Mouse (Mus musculus) R1 (cell line): Measurements from ENCODE around the gene E130114P18Rik.

Experiments used
- DNase-seq: peaks from one replicate; pipeline ENCODE4 v3.0.0-alpha.2; 2018; ENCODE audit warnings: low read depth, low spot score

E130114P18Rik gene

GRCm38 (mm10) chr4:97776388-97777080, 1.3 kb downstream of the E130114P18Rik start:
- peak; percentile 40 for DNase-seq

- DNase-seq, result no peak
Measured at GRCm38 (mm10) chr4:97775494-97776265, 2.2 kb downstream of the E130114P18Rik start.

GRCm38 (mm10) chr4:97775059-97775458, 2.8 kb downstream of the E130114P18Rik start:
- DNase-seq, result peak; percentile 48

- DNase-seq, result no peak
Measured at GRCm38 (mm10) chr4:97774446-97774950, 3.4 kb downstream of the E130114P18Rik start.

- DNase-seq, result no peak
Measured at GRCm38 (mm10) chr4:97773791-97774190, 4.1 kb downstream of the E130114P18Rik start.

- peak; percentile 99 for DNase-seq
Measured at GRCm38 (mm10) chr4:97773110-97773593, 4.7 kb downstream of the E130114P18Rik start.

GRCm38 (mm10) chr4:97772641-97773040, 5.2 kb downstream of the E130114P18Rik start, which contains the start of gene Nfia:
Nfia (plus strand) TSS chr4:97772734.
- no peak for DNase-seq

GRCm38 (mm10) chr4:97772084-97772484, 5.8 kb downstream of the E130114P18Rik start:
- peak; percentile 94 for DNase-seq

- no peak for DNase-seq
Measured at GRCm38 (mm10) chr4:97771426-97771825, 6.5 kb downstream of the E130114P18Rik start.

GRCm38 (mm10) chr4:97769861-97770260, 8.0 kb downstream of the E130114P18Rik start:
- DNase-seq, result no peak

GRCm38 (mm10) chr4:97767516-97767915, 10.4 kb downstream of the E130114P18Rik start:
- no peak for DNase-seq

GRCm38 (mm10) chr4:97767025-97767424, 10.9 kb downstream of the E130114P18Rik start:
- no peak for DNase-seq

- no peak for DNase-seq
Measured at GRCm38 (mm10) chr4:97766100-97766499, 11.8 kb downstream of the E130114P18Rik start.

GRCm38 (mm10) chr4:97765341-97766020, 12.4 kb downstream of the E130114P18Rik start:
- no peak for DNase-seq

GRCm38 (mm10) chr4:97764616-97765015, 13.3 kb downstream of the E130114P18Rik start:
- no peak for DNase-seq

- no peak for DNase-seq
Measured at GRCm38 (mm10) chr4:97758661-97759060, 19.2 kb downstream of the E130114P18Rik start.

GRCm38 (mm10) chr4:97757978-97758461, 19.9 kb downstream of the E130114P18Rik start:
- peak; percentile 31 for DNase-seq

GRCm38 (mm10) chr4:97757207-97757977, 20.5 kb downstream of the E130114P18Rik start:
- peak; percentile 34 for DNase-seq

- peak; percentile 23 for DNase-seq
Measured at GRCm38 (mm10) chr4:97754241-97754640, 23.6 kb downstream of the E130114P18Rik start.

GRCm38 (mm10) chr4:97753521-97753920, 24.4 kb downstream of the E130114P18Rik start:
- no peak for DNase-seq
